Mouse (Mus musculus): ENCODE measurements around the gene Gm21962. TPM values are rescaled to one million over a fixed set of nuclear protein-coding genes. Genes with fewer than 3 reads are reported as not detected.

The Gm21962 gene
- polyA plus RNA-seq, 1 experiment from 2014 or later = not detected

GRCm38 (mm10) chr3:137647427-137648100 is 23.8 kb upstream of the Gm21962 start:
- no peaks in the 10 kb centered on the region for H3K27me3 ChIP-seq
- ATAC-seq (ENCODE audit: borderline replicate concordance, extremely low read depth, low FRiP score, low TSS enrichment) = no peak
- no peaks in the 10 kb centered on the region for H3K4me1 ChIP-seq
- no peak overlapping the region for H3K4me3 ChIP-seq
- no peak overlapping the region for H3K9ac ChIP-seq
- H3K27ac ChIP-seq = no peak overlapping the region
- 68% methylated on average over 12 of the region's 12 CpGs for WGBS
- no peak overlapping the region for H3K4me2 ChIP-seq
- H3K9me3 ChIP-seq = no peaks in the 10 kb centered on the region
- H3K36me3 ChIP-seq = no peaks in the 10 kb centered on the region

- H3K9me3 ChIP-seq = no peaks in the 10 kb centered on the region
- H3K4me1 ChIP-seq = no peaks in the 10 kb centered on the region
- no peaks in the 10 kb centered on the region for H3K36me3 ChIP-seq
- H3K27me3 ChIP-seq = no peaks in the 10 kb centered on the region
- H3K4me3 ChIP-seq = no peak overlapping the region
- no peak for ATAC-seq (ENCODE audit: borderline replicate concordance, extremely low read depth, low FRiP score, low TSS enrichment)
- H3K4me2 ChIP-seq = no peak overlapping the region
- no peak overlapping the region for H3K27ac ChIP-seq
- WGBS = 63% methylated on average over 5 of the region's 5 CpGs
- no peak overlapping the region for H3K9ac ChIP-seq
Observed at GRCm38 (mm10) chr3:137649112-137649511, 22.2 kb upstream of the Gm21962 start.

- H3K4me1 ChIP-seq = no peaks in the 10 kb centered on the region
- no peak overlapping the region for H3K4me2 ChIP-seq
- no peak for ATAC-seq (ENCODE audit: borderline replicate concordance, extremely low read depth, low FRiP score, low TSS enrichment)
- H3K36me3 ChIP-seq = no peaks in the 10 kb centered on the region
- no peaks in the 10 kb centered on the region for H3K9me3 ChIP-seq
- no peak overlapping the region for H3K4me3 ChIP-seq
- no peak overlapping the region for H3K27ac ChIP-seq
- no peaks in the 10 kb centered on the region for H3K27me3 ChIP-seq
- WGBS = 90% methylated on average over 2 of the region's 2 CpGs
- no peak overlapping the region for H3K9ac ChIP-seq
Observed at GRCm38 (mm10) chr3:137652853-137653252, 18.5 kb upstream of the Gm21962 start.

- H3K27ac ChIP-seq = no peak overlapping the region
- WGBS = 9% methylated on average over 3 of the region's 3 CpGs
- peak; percentile 93 for ATAC-seq (ENCODE audit: borderline replicate concordance, extremely low read depth, low FRiP score, low TSS enrichment)
Observed at GRCm38 (mm10) chr3:137680923-137681322, 9.6 kb downstream of the Gm21962 start.

GRCm38 (mm10) chr3:137682911-137683806 is 11.8 kb downstream of the Gm21962 start:
- no peaks in the 10 kb centered on the region for H3K36me3 ChIP-seq
- no peak overlapping the region for H3K9ac ChIP-seq
- H3K4me1 ChIP-seq = peaks cover 5% of the 10 kb centered on the region; the same call in 1 of the 2 replicates
- no peaks in the 10 kb centered on the region for H3K9me3 ChIP-seq
- WGBS = 47% methylated on average over 7 of the region's 7 CpGs
- H3K4me2 ChIP-seq = no peak overlapping the region
- no peak overlapping the region for H3K27ac ChIP-seq
- H3K27me3 ChIP-seq = no peaks in the 10 kb centered on the region
- no peak for ATAC-seq (ENCODE audit: borderline replicate concordance, extremely low read depth, low FRiP score, low TSS enrichment)
- H3K4me3 ChIP-seq = no peak overlapping the region

More at GRCm38 (mm10) chr3:137680923-137681322, 9.6 kb downstream of the Gm21962 start:
- H3K9ac ChIP-seq = no peak overlapping the region
- H3K36me3 ChIP-seq = no peaks in the 10 kb centered on the region
- no peak overlapping the region for H3K4me3 ChIP-seq
- H3K9me3 ChIP-seq = no peaks in the 10 kb centered on the region
- no peak overlapping the region for H3K4me2 ChIP-seq
- peaks cover 5% of the 10 kb centered on the region; the same call in 1 of the 2 replicates for H3K4me1 ChIP-seq
- no peaks in the 10 kb centered on the region for H3K27me3 ChIP-seq

- Histone ChIP-seq H3K4me2 (no peak overlapping the region), H3K4me1 (peaks cover 5% of the 10 kb centered on the region; the same call in 1 of the 2 replicates), H3K27me3 (no peaks in the 10 kb centered on the region), H3K9me3 (no peaks in the 10 kb centered on the region), H3K36me3 (no peaks in the 10 kb centered on the region), H3K27ac (no peak overlapping the region), H3K9ac (no peak overlapping the region), H3K4me3 (no peak overlapping the region)
- ATAC-seq (ENCODE audit: borderline replicate concordance, extremely low read depth, low FRiP score, low TSS enrichment) = no peak
- WGBS = 47% methylated on average over 6 of the region's 6 CpGs
Observed at GRCm38 (mm10) chr3:137683807-137684403, 12.6 kb downstream of the Gm21962 start.

- no peaks in the 10 kb centered on the region for H3K4me1 ChIP-seq
- no peaks in the 10 kb centered on the region for H3K9me3 ChIP-seq
- no peak overlapping the region for H3K4me3 ChIP-seq
- 0 out of 2 replicates have a peak, but pooled peaks have one; percentile 57 for ATAC-seq (ENCODE audit: borderline replicate concordance, extremely low read depth, low FRiP score, low TSS enrichment)
- no peaks in the 10 kb centered on the region for H3K27me3 ChIP-seq
- WGBS = 67% methylated on average over 2 of the region's 2 CpGs
- no peak overlapping the region for H3K4me2 ChIP-seq
- H3K9ac ChIP-seq = no peak overlapping the region
- H3K36me3 ChIP-seq = no peaks in the 10 kb centered on the region
- no peak overlapping the region for H3K27ac ChIP-seq
Observed at GRCm38 (mm10) chr3:137686932-137687331, 15.6 kb downstream of the Gm21962 start.

- H3K4me3 ChIP-seq = no peak overlapping the region
- no peaks in the 10 kb centered on the region for H3K9me3 ChIP-seq
- H3K27ac ChIP-seq = no peak overlapping the region
- H3K36me3 ChIP-seq = no peaks in the 10 kb centered on the region
- H3K27me3 ChIP-seq = no peaks in the 10 kb centered on the region
- no peak for ATAC-seq (ENCODE audit: borderline replicate concordance, extremely low read depth, low FRiP score, low TSS enrichment)
- H3K4me2 ChIP-seq = no peak overlapping the region
- H3K4me1 ChIP-seq = no peaks in the 10 kb centered on the region
- H3K9ac ChIP-seq = no peak overlapping the region
Observed at GRCm38 (mm10) chr3:137691503-137691902, 20.2 kb downstream of the Gm21962 start.

GRCm38 (mm10) chr3:137715946-137716345 is 44.6 kb downstream of the Gm21962 start:
- Histone ChIP-seq H3K27ac (no peak overlapping the region), H3K9ac (no peak overlapping the region), H3K4me1 (no peaks in the 10 kb centered on the region), H3K4me3 (no peak overlapping the region), H3K4me2 (no peak overlapping the region), H3K9me3 (no peaks in the 10 kb centered on the region), H3K36me3 (no peaks in the 10 kb centered on the region), H3K27me3 (no peaks in the 10 kb centered on the region)
- no peak for ATAC-seq (ENCODE audit: borderline replicate concordance, extremely low read depth, low FRiP score, low TSS enrichment)
- WGBS = 19% methylated on average over 2 of the region's 2 CpGs

GRCm38 (mm10) chr3:137716573-137717157 is 45.3 kb downstream of the Gm21962 start:
- Histone ChIP-seq H3K36me3 (no peaks in the 10 kb centered on the region), H3K9ac (no peak overlapping the region), H3K27me3 (no peaks in the 10 kb centered on the region), H3K4me2 (no peak overlapping the region), H3K9me3 (no peaks in the 10 kb centered on the region), H3K4me1 (no peaks in the 10 kb centered on the region), H3K4me3 (no peak overlapping the region), H3K27ac (no peak overlapping the region)
- WGBS = 76% methylated on average over 3 of the region's 3 CpGs
- no peak for ATAC-seq (ENCODE audit: borderline replicate concordance, extremely low read depth, low FRiP score, low TSS enrichment)
